Mouse (Mus musculus): ENCODE data around the gene Fgg.
A peak's percentile ranks its signal among the peaks of the same experiment; 100 is the strongest.

The Fgg gene

GRCm38 (mm10) chr3:83027546-83028251, 20.2 kb downstream of the Fgg start:
- no peak for DNase-seq

- DNase-seq: no peak
Observed at GRCm38 (mm10) chr3:83030331-83030730, 22.8 kb downstream of the Fgg start.

- no peak for DNase-seq
Observed at GRCm38 (mm10) chr3:83032746-83033308, 25.3 kb downstream of the Fgg start.

- no peak for DNase-seq
Observed at GRCm38 (mm10) chr3:83033801-83034200, 26.3 kb downstream of the Fgg start.

GRCm38 (mm10) chr3:83038865-83039264, 31.3 kb downstream of the Fgg start:
- no peak for DNase-seq

DNA sequence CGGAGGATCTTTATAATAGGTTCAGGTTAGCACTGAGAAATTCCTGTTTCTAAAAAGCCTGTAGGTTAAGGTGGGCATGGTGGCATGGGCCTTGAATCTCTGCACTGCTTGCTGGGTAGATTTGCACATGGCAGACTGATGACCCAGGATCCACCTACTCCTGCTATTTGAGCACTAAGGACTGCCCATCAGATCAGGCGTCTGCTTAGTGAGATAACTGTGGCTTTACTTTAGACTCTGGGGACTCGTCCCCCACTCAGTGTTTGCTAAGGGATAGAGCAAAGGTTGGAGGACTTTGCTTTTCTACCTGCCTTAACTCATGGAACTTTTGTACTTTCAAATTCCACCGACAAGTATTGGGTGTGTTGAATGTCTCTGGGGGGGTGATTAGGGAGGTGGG, 32.1 kb downstream of the Fgg start:
- DNase-seq: no peak

GRCm38 (mm10) chr3:83042451-83042850, 34.9 kb downstream of the Fgg start:
- DNase-seq: no peak

DNA sequence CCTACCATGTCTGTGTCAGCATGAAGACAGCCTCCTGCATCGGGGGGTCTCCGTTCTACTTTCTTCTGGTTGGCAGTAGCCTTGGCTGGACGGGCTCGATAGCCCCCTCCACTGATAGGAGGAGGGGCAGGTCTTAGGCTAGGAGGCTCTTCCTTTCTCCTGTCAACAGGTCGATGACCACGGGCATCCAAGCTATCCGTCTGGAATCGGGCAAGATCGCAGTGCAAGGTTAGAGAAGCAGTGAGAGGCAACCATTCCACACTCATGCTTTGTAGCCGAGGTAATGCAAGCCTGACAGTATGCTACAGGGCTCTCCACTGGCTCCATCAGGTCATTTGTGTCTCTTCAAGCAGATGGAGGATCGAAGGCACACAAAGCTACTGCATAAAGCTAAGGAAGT, 39.1 kb downstream of the Fgg start:
- no peak for DNase-seq

DNA sequence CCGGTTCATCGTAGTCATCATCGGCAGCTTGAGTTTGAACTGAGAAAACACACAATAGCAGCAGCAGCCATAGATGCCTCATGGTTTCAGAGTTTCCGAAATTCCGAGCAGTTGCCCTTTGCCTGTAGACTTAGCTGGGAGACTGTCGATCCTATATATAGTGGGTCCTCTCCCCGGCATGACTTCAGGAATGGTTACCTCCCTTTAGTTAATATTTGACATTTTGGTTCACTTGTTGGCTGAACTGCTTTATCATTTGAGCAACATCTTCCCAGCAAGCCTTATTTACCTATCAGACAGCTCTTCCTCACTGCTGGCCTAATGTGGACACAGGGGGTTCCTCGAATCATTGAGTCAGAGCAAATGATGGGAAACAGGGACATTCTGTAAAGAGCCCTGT, 42.2 kb downstream of the Fgg start, which contains the start of gene Fgb:
Gene Fgb, minus strand, starts transcription at position 184 of the 400 bp plus-strand sequence.
- DNase-seq: no peak

DNA sequence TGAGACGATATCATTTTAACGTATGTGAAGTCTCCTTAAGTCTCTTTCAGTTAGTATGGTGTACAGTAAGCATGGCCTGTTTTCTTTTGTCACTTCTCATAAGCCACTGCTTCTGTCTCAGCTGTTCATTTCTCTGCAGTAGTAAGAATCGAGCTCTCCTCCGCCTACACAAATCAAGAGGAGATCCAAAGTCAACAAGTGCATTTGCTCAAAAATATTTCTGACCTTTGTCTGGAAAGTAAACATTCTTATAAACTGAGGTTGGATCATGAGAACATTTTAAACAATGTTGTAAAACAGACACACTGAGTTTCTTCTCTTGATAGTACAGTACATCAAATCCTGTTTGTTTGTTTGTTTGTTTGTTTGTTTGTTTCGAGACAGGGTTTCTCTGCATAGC, 43.1 kb downstream of the Fgg start:
- DNase-seq: no peak

DNA sequence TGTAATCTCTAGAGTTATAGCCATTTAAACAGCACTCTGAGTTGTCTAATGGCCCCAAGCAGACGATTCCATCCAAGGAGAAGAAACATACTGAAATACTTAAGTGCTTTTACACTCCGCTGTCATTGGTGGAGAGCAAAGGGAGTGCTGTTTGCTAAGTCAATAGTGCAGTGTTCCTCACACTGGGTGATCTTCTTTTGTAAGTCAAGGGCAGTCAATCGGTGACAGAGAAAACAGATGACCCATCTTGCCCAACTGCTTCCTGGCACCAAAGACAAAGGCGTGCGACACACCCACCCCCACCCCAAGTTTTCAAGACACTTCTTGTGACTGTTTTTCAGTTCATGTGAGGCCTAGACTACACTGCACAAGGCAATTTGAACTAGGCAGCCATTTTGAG, 44.6 kb downstream of the Fgg start:
- DNase-seq: no peak

GRCm38 (mm10) chr3:83053126-83053525, 45.6 kb downstream of the Fgg start:
- DNase-seq: no peak

- DNase-seq: peak; percentile 38
Observed at GRCm38 (mm10) chr3:83053758-83054157, 46.2 kb downstream of the Fgg start.

DNA sequence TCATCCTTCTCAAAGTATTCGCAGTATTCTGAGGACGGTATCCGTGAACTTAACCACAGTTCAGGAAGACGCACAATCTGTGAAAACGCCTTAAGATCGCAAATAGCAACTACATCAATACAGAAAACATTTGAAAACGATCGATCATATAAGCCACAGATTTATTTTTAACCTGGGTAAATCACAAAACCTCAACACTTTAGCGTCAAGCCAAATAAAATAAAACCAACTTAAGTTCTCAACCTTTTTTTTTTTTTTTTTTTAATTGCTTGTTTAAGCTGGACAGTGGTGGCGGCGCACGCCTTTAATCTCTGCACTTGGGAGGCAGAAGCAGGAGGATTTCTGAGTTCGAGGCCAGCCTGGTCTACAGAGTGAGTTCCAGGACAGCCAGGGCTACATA, 47.2 kb downstream of the Fgg start:
- no peak for DNase-seq

DNA sequence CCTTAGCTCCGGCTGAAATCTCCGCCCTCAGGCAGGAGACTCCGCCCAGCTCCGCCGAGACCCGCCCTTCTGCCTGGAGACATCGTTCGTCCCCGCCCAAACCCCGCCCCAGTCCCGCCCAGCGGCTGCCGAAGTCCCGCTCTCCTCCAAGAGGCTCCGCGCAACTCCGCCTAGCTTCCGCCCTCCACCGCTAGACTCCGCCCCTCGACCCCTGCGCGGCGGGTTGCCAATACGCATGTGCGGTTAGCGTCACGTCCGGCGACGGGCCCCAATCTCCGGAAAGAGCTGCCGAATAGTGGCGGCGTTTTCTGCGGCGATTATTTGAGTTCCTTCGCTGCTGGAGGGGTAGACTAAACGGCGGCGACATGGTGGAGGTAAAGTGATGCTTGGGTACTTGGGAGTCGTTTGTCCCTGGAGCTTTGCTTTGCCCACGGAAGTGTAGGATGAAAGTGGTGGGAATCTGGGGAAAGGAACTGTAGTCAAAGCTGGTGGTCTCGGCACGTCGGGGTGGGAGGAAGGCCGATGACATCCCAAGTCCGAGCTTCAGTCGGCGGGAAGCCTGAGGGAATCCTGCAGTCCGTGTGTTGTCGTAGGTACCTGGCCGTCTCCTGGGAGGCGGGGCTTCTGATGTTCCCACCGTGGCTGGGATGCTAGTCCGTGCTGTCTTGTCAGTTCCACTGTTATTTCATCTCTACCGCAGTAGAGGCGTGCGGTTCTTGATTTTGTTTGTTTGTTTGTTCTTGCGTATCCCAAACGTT, 47.9 kb downstream of the Fgg start, which contains the start of gene Plrg1:
Gene Plrg1, plus strand, starts transcription at position 242 of the 758 bp plus-strand sequence.
- DNase-seq: peak; percentile 96

GRCm38 (mm10) chr3:83057046-83057445, 49.5 kb downstream of the Fgg start:
- DNase-seq: no peak
